Mouse (Mus musculus) embryonic facial prominence, embryonic 12.5 days (tissue): ENCODE results near the gene Eif4g3. TPM values are rescaled to one million over a fixed set of nuclear protein-coding genes. Genes with fewer than 3 reads are reported as not detected.

ENCODE experiments used
- ATAC-seq: fragments of 200-750 bp; cut with Nextera tagmentation; 2 replicates; pipeline ENCODE4 v1.8.0; 2017; ENCODE audit not compliant: insufficient number of reproducible peaks, insufficient read depth, low FRiP score, low TSS enrichment
- H3K27ac ChIP-seq: fragments of 300-500 bp; sonication (generic); 2 replicates; pipeline ENCODE4 v1.5.1; 2016; ENCODE audit warnings: mild to moderate bottlenecking
- H3K27me3 ChIP-seq: fragments of 300-500 bp; sonication (generic); 2 replicates; pipeline ENCODE4 v1.6.1; 2016; ENCODE audit warnings: mild to moderate bottlenecking, moderate library complexity
- H3K36me3 ChIP-seq: fragments of 300-500 bp; sonication (generic); 2 replicates; pipeline ENCODE4 v1.6.1; 2016; ENCODE audit warnings: mild to moderate bottlenecking
- H3K4me1 ChIP-seq: fragments of 300-500 bp; sonication (generic); 2 replicates; pipeline ENCODE4 v1.6.1; 2016
- H3K4me2 ChIP-seq: fragments of 300-500 bp; sonication (generic); replicated peaks from 2 replicates; pipeline ENCODE4 v1.6.1; 2016; ENCODE audit warnings: mild to moderate bottlenecking, moderate library complexity
- H3K4me3 ChIP-seq: fragments of 300-500 bp; sonication (generic); 2 replicates; pipeline ENCODE4 v1.5.1; 2016; ENCODE audit warnings: mild to moderate bottlenecking
- H3K9ac ChIP-seq: fragments of 300-500 bp; sonication (generic); 2 replicates; pipeline ENCODE4 v1.6.1; 2016; ENCODE audit warnings: mild to moderate bottlenecking, moderate library complexity
- H3K9me3 ChIP-seq: fragments of 300-500 bp; sonication (generic); 2 replicates; pipeline ENCODE4 v1.6.1; 2016; ENCODE audit warnings: mild to moderate bottlenecking, moderate library complexity
- whole genome bisulfite sequencing: fragments of 180-500 bp; shearing (Covaris S2); methylation state at CpG from one replicate; pipeline ENCODE4 v1.1.7; 2016; 5-methylcytosine and 5-hydroxymethylcytosine counted together
- polyA plus RNA-seq: library from polyadenylated mRNA; unstranded; fragments of >200 nt; fragmentation: Nextera tagmentation; extraction: Ambion mirVana; gene quantifications from 2 replicates; pipeline ENCODE4 v1.2.1, GENCODE M21; 2016

Eif4g3 gene
- polyA plus RNA-seq, 1 experiment from 2014 or later, result 49.7 TPM

- H3K9me3 ChIP-seq, result no peaks in the 10 kb centered on the region
- ATAC-seq, result peak; percentile 90; the same call in 1 of the 2 replicates
- peak overlapping the region; percentile 96 for H3K27ac ChIP-seq
- peaks cover 25% of the 10 kb centered on the region for H3K4me1 ChIP-seq
- peak overlapping the region; percentile 98 for H3K4me3 ChIP-seq
- H3K4me2 ChIP-seq, result peak overlapping the region; percentile 83
- peak overlapping the region; percentile 99 for H3K9ac ChIP-seq
- H3K27me3 ChIP-seq, result peaks cover 11% of the 10 kb centered on the region; the same call in 1 of the 2 replicates
- WGBS, result under 1% methylated on average over 33 of the region's 59 CpGs
- H3K36me3 ChIP-seq, result peaks cover 19% of the 10 kb centered on the region
Observed at GRCm38 (mm10) chr4:137993291-137993758, 503 bp downstream of the Eif4g3 start.

DNA sequence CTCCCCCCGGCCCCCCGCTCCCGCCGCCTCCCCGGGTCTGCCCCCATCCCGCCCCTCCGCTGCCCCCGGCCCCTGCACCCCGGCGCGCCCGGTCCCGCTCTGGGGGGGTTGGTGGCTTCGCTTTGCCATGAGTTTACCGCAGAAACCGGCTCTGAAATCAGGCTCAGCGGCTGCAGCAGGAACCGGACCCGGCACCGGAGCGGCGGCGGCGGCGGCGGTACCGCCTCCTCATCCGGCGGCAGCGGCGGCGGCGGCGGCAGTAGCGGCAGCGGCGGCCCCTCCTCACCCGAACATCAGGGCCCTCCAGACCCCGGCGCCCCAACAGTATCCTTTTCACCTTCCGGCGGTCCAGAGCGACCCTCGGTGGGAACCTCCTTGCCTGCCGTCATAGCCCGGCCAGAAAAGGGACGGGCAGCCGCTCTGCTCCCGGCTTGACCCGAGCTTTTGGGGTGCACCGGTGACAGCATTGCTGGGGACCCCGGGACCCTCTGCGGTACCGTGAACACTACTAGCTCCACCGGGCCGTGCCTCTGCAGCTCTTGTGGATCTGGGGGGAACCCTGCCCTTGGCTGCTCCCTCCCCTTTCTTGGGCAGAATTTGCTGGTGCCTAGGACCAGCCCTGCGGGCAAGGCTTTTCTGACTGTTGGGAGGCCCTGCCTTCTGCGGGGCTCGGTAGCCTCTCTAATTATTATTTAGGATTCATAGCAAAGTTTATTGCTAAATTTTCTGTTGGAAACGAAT, 1.2 kb downstream of the Eif4g3 start:
- Histone ChIP-seq H3K4me1 (peaks cover 25% of the 10 kb centered on the region), H3K4me3 (peak overlapping the region; percentile 98), H3K9ac (peak overlapping the region; percentile 99), H3K27ac (peak overlapping the region; percentile 96), H3K27me3 (peaks cover 11% of the 10 kb centered on the region; the same call in 1 of the 2 replicates), H3K4me2 (peak overlapping the region; percentile 83), H3K9me3 (0 out of 2 replicates have a peak, but pooled peaks cover 3% of the 10 kb centered on the region), H3K36me3 (peaks cover 25% of the 10 kb centered on the region)
- under 1% methylated on average over 54 of the region's 60 CpGs for WGBS
- no peak for ATAC-seq

DNA sequence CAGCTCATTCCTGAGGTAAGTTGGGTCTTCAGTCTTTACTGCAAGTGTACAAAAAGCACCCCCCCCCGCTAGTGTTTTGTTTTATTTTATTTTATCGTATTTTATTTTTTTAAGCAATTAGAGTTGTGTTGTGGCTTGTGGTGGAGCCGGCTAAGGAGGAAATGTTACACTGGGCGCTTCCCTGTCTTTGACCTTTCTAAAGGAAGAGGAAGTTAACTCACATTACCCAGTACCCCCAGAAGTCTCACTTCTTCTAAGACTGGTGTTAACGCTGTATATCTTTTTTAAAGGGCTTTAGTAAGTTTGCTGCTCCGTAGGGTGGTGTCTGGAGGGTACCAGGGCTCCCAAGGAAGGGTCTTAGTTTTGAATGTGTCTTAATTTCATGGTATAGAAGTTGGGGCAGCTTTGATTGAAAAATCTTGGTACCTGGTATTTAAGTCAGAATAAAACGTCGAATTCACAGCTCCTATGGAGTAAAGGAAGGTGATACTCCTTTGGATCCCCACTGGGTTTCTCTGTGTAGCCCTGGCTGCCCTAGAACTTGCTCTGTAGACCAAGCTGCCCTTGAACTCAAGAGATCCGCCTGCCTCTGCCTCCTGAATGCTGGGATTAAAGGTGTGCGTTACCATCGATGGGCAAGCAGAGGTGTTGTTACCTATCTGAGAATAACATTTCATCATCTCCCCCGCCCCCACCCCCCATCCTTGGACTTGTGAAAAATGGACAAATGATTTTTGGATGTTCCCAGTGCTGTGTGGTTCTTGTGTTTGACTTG, 1.9 kb downstream of the Eif4g3 start:
- H3K27me3 ChIP-seq, result peaks cover 11% of the 10 kb centered on the region; the same call in 1 of the 2 replicates
- peaks cover 30% of the 10 kb centered on the region for H3K36me3 ChIP-seq
- H3K4me1 ChIP-seq, result peaks cover 25% of the 10 kb centered on the region
- H3K27ac ChIP-seq, result no peak overlapping the region
- H3K9me3 ChIP-seq, result 0 out of 2 replicates have a peak, but pooled peaks cover 3% of the 10 kb centered on the region
- 44% methylated on average over 12 of the region's 12 CpGs for WGBS
- H3K9ac ChIP-seq, result peak overlapping the region; percentile 99
- H3K4me3 ChIP-seq, result peak overlapping the region; percentile 98
- ATAC-seq, result no peak
- H3K4me2 ChIP-seq, result peak overlapping the region; percentile 83

- 77% methylated on average over 12 of the region's 12 CpGs for WGBS
- H3K4me1 ChIP-seq, result peaks cover 30% of the 10 kb centered on the region
- H3K9me3 ChIP-seq, result 0 out of 2 replicates have a peak, but pooled peaks cover 3% of the 10 kb centered on the region
- peak overlapping the region; percentile 98 for H3K4me3 ChIP-seq
- H3K4me2 ChIP-seq, result peak overlapping the region; percentile 83
- peaks cover 11% of the 10 kb centered on the region; the same call in 1 of the 2 replicates for H3K27me3 ChIP-seq
- H3K36me3 ChIP-seq, result peaks cover 30% of the 10 kb centered on the region
- no peak overlapping the region for H3K27ac ChIP-seq
- 0 out of 2 replicates have a peak overlapping the region, but pooled peaks have one; percentile 99 for H3K9ac ChIP-seq
- no peak for ATAC-seq
Observed at GRCm38 (mm10) chr4:137995399-137995798, 2.6 kb downstream of the Eif4g3 start.

- WGBS, result 84% methylated on average over 4 of the region's 4 CpGs
Observed at GRCm38 (mm10) chr4:137998232-137998631, 5.4 kb downstream of the Eif4g3 start.

DNA sequence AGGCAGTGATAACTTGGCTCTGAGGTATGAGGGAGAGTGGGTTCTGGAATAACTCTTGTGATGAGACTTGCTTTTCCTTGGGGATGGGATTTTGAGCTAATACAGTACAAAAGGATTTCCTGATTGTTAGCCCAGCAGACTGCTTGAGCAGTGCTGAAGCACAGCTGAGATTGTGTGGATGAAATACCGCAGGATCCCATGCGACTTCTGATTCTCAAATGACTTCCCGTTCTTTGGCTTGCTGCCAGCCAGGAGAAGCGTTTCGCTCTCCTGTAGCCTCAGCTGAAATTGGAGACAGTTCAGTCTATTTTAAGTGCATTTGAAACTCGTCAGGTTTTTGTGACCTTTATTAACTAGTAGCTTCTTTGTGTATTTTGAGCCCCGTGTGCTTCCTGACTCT, 7.9 kb downstream of the Eif4g3 start:
- no peak overlapping the region for H3K4me2 ChIP-seq
- peaks cover 24% of the 10 kb centered on the region for H3K4me1 ChIP-seq
- ATAC-seq, result peak; percentile 19; the same call in 1 of the 2 replicates
- 0 out of 2 replicates have a peak, but pooled peaks cover 3% of the 10 kb centered on the region for H3K9me3 ChIP-seq
- no peak overlapping the region for H3K4me3 ChIP-seq
- H3K27ac ChIP-seq, result 0 out of 2 replicates have a peak overlapping the region, but pooled peaks have one; percentile 51
- H3K36me3 ChIP-seq, result peaks cover 59% of the 10 kb centered on the region
- WGBS, result 22% methylated on average over 7 of the region's 7 CpGs
- H3K9ac ChIP-seq, result no peak overlapping the region
- H3K27me3 ChIP-seq, result no peaks in the 10 kb centered on the region

More at GRCm38 (mm10) chr4:137998232-137998631, 5.4 kb downstream of the Eif4g3 start:
- Histone ChIP-seq H3K4me1 (peaks cover 35% of the 10 kb centered on the region), H3K4me3 (no peak overlapping the region), H3K27ac (no peak overlapping the region), H3K9ac (no peak overlapping the region), H3K36me3 (peaks cover 41% of the 10 kb centered on the region), H3K4me2 (no peak overlapping the region), H3K27me3 (no peaks in the 10 kb centered on the region), H3K9me3 (0 out of 2 replicates have a peak, but pooled peaks cover 3% of the 10 kb centered on the region)
- ATAC-seq, result no peak

DNA sequence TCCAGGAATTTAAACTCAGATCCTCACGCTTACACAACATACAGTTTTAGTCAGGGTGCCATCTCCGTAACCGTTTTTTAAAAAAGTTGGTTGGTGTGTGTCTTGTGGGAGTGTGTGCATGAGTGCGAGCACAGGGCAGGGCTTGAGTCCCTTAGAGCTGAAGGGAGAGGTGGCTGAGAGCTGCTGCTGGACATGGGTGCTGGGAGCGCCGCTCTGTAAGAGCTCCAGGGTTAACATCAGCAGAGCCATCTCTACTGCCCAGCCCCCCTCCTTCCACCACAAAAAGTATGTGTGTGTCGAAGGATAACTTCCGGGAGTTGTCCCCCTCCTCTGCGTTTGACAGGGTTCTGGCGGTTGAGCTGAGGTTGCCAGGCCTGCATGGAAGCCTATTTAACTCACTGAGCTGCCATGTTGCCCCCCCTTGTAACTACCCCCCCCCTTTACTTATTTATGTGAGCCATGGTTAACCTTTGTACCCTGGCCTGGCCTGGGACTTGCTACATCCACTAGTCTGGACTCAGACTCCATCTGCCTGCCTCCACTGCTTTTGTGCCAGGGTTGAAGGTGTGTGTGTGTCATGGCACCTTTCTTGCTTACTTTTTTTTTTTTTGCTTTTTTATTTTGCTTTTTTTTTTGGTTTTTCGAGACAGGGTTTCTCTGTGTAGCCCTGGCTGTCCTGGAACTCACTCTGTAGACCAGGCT, 11.2 kb downstream of the Eif4g3 start:
- no peak overlapping the region for H3K9ac ChIP-seq
- ATAC-seq, result no peak
- WGBS, result 92% methylated on average over 11 of the region's 11 CpGs

DNA sequence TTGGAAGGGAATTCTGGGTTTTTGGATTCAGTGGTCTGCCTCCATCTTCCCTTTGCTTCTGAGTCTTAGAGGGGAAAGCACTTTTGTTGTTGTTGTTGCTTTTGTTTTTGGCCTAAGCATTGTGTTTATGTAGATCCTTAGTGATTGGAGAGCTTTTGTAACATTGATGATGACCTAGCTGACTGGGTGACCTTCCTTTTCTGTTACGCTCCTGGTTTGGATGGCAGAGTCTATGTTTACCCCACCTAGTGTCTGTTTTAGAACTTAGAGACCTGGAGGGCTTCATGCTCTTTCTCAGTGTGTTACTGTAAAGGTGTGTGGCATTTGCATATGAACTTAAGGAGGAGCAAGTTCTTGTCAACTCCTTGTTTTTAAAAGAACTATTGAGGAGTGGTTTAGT, 13.0 kb downstream of the Eif4g3 start:
- Histone ChIP-seq H3K36me3 (peaks cover 62% of the 10 kb centered on the region), H3K27ac (no peak overlapping the region), H3K4me2 (no peak overlapping the region), H3K27me3 (no peaks in the 10 kb centered on the region), H3K4me1 (peaks cover 5% of the 10 kb centered on the region), H3K4me3 (no peak overlapping the region), H3K9ac (no peak overlapping the region), H3K9me3 (no peaks in the 10 kb centered on the region)
- WGBS, result 92% methylated on average over 1 of the region's 1 CpGs
- no peak for ATAC-seq

More for the DNA sequence above, 11.2 kb downstream of the Eif4g3 start:
- Histone ChIP-seq H3K27me3 (no peaks in the 10 kb centered on the region), H3K27ac (no peak overlapping the region), H3K36me3 (peaks cover 52% of the 10 kb centered on the region), H3K9me3 (no peaks in the 10 kb centered on the region), H3K4me3 (no peak overlapping the region), H3K4me2 (no peak overlapping the region), H3K4me1 (peaks cover 15% of the 10 kb centered on the region)

DNA sequence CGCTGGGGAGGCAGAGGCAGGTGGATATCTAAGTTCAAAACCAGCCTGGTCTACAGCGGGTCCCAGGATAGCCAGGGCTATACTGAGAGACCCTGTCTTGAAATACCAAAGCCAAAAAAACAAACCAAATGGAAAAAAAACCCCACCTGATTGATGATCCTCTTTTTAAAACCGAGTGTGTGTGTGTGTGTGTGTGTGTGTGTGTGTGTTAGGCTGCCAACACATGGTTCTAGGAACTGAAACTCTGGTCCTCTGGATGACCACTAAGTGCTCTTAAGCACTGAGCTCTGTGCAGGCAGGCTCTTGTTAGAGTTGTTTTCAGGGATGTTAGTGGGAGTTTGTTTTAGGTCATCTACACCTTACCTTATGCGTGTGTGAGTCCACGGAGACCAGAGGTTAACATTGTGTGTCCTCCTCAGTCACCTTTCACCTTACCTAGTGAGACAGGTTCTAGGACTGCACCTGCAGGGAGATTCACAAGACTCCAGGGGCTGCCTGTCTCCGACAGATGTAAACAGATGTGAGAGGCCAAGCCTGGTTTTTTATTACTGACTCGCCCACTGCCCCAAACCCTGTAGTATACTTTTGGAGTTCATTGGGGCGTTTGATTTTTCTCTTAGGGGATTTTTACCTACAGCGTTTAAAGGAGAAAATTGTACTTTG, 14.3 kb downstream of the Eif4g3 start:
- WGBS, result 89% methylated on average over 9 of the region's 9 CpGs
- Histone ChIP-seq H3K27ac (no peak overlapping the region), H3K36me3 (peaks cover 69% of the 10 kb centered on the region), H3K4me2 (no peak overlapping the region), H3K9me3 (no peaks in the 10 kb centered on the region), H3K4me1 (no peaks in the 10 kb centered on the region), H3K4me3 (no peak overlapping the region), H3K27me3 (no peaks in the 10 kb centered on the region), H3K9ac (no peak overlapping the region)
- ATAC-seq, result no peak

GRCm38 (mm10) chr4:138008646-138009045, 15.8 kb downstream of the Eif4g3 start:
- H3K4me3 ChIP-seq, result no peak overlapping the region
- H3K9ac ChIP-seq, result no peak overlapping the region
- ATAC-seq, result no peak
- H3K4me1 ChIP-seq, result no peaks in the 10 kb centered on the region
- peaks cover 75% of the 10 kb centered on the region for H3K36me3 ChIP-seq
- H3K9me3 ChIP-seq, result no peaks in the 10 kb centered on the region
- 97% methylated on average over 6 of the region's 6 CpGs for WGBS
- no peaks in the 10 kb centered on the region for H3K27me3 ChIP-seq
- H3K4me2 ChIP-seq, result no peak overlapping the region
- H3K27ac ChIP-seq, result no peak overlapping the region
